Mouse (Mus musculus) T-helper 1 cell (primary cell): ENCODE results near the gene S100b.

Experiments
- in situ Hi-C: fragments of 300-600 bp; cut with MboI, MseI; formaldehyde crosslinking; loops from one replicate; pipeline ENCODE4 v1.15.1; 2025; ENCODE audit warnings: high pct_unique_total_duplicates

The S100b gene

GRCm38 (mm10) chr10:76253536-76253935 lies at the start of gene S100b:
Gene S100b, plus strand, starts transcription at chr10:76253853.
- in situ Hi-C loops: no loop called here

DNA sequence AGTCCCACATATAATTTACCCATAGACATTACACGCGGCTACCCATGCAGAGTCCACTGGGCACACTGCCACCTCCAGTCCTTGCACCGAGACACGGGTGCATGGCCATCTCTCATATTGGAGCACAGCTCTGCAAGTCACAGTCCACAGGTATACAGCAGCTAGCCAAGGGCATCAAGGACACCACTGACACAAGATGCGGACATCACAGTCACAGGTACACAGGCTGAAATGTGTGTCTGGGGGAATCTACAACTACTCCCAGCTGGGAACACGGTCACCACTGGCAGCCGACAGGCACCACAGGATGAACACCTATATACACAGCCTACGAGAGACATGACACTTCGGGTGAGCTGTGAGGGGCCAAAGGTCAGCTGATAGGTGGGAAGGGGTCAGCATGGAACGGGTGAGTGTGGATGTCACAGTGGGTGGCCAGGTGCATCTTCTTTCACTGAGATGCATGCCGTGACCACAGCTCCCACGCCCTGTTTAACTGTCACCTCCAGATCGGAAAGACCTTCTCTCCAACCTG lies 46.3 kb upstream of the S100b start:
- in situ Hi-C loops: no loop called here

DNA sequence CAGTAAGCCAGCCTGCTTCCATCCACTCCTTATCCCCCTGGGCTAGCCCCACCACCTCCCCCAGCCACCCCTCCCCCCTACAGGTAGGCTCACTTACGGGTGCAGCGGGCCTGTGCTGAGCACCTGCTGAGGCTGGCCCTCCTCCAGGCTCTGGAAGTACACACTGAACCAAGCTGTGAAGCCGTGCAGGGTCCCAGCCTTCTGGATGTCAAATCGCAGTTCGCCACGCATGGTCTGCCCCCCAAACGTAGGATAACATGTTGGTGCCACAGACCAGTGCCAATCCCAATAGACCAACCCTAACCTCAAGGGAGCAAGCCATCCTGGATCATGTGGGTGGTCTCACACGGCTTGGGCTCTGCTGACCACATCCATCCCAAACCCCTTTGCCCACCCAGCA lies 44.4 kb upstream of the S100b start:
- in situ Hi-C loops: no loop called here

DNA sequence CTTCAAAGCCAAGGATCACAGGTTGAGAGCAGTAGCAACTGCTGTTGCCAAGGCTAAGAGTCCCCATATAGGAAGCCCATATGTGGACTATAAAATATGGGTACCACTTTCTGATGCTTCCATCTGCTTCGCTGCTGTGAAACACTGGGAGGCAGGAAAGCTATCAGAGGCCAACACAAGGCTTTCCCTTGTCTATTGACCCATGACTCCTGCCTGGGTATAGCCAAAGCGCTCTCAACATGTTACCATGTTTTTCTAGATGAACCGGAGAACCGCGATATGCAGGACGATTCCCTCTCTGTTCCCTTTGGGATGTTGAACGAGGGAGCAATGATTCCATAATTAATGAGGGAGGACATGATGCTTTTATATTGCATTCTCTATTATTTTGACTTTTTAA lies 42.8 kb upstream of the S100b start:
- in situ Hi-C loops: no loop called here

- in situ Hi-C loops: no loop called here
Measured at GRCm38 (mm10) chr10:76212121-76212520, 41.5 kb upstream of the S100b start.

DNA sequence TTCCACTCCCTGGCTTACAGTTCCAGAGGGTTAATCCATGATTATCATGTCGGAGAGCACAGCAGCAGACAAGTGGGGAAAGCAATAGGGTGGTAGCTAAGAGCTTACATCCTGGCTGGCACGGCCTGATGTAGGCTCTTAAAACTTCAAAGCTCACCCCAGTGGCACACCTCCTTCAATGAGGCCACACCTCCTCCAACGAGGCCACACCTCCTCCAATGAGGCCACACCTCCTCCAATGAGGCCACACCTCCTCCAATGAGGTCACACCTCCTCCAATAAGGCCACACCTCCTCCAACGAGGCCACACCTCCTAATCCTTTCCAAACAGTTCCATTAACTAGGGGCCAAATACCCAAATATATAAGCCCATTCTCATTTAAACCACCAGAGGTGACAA lies 39.5 kb upstream of the S100b start:
- in situ Hi-C loops: no loop called here

DNA sequence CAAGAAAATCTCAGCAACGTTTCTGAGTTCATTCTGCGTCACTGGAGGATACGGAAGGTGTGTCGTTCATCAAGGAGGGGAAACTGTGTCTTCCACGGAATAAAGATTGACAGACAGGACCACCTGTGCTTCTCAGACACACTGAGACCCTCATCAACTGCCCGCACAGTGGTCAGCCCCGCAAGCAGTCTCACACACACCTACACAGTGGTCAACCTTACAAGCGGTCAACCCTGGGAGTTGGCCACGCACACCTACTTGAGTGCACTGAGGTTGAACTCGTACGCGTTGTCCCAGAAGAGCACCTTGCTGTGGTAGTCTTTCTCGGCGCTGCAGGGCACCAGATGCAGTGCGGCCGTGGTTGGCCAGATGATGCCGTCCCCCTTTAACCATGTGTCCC lies 36.6 kb upstream of the S100b start:
- in situ Hi-C loops: no loop called here

DNA sequence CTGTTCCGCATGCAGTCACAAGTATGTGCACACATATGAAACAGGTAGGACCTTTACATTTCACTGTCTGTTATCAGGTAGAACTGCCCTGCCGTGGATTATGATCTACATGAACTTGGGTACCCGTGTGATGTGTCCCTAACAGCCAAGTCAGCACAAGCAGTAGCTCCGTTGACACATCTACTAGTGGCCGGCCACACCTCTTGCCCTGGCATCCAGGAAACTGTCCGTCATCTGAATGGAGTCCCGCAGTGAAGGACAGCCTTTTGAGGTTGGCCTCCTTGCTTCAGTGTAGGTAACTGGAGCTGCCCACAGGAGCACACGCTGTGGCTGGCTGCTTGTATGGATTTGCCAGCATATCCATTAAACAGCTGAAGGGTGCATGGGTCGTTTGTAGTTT lies 35.4 kb upstream of the S100b start:
- in situ Hi-C loops: no loop called here

DNA sequence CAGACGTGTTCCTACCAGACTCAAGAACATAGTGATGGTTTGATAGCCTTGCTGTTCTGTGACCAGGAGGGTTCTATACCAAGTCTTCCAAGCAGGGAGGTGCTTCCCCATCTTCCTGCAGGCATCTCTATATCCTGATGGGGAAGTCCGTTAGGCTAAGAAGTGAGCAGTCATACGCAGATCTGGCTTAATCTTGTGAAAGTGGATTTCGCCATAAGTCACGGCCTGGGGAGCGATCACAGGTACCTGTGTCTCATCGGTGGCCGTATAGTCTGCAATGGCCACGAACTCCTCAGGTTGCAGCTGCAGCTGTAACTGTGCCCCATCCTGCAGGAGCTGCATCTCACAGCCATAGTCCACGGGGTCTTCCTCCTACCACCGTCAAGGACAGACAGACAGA lies 27.7 kb upstream of the S100b start:
- in situ Hi-C loops: no loop called here

DNA sequence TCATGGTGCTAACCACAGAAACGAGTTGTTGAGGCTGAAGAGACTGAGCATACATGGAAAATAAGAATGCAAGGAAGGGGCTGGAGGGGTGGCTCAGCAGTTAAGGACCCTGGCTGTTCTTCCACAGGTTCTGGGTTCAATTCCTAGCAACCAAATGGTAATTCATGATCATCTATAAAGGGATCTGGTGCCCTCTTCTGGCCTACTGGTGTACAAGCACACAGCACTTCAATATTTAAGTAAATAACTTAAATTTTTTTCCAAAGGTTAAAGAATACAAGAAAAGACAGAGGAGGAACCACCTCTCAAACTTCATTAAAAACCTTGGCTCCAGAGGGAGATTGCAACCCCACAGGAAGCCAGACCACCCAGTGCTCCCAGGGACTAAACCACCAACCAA lies 24.0 kb upstream of the S100b start:
- in situ Hi-C loops: no loop called here

DNA sequence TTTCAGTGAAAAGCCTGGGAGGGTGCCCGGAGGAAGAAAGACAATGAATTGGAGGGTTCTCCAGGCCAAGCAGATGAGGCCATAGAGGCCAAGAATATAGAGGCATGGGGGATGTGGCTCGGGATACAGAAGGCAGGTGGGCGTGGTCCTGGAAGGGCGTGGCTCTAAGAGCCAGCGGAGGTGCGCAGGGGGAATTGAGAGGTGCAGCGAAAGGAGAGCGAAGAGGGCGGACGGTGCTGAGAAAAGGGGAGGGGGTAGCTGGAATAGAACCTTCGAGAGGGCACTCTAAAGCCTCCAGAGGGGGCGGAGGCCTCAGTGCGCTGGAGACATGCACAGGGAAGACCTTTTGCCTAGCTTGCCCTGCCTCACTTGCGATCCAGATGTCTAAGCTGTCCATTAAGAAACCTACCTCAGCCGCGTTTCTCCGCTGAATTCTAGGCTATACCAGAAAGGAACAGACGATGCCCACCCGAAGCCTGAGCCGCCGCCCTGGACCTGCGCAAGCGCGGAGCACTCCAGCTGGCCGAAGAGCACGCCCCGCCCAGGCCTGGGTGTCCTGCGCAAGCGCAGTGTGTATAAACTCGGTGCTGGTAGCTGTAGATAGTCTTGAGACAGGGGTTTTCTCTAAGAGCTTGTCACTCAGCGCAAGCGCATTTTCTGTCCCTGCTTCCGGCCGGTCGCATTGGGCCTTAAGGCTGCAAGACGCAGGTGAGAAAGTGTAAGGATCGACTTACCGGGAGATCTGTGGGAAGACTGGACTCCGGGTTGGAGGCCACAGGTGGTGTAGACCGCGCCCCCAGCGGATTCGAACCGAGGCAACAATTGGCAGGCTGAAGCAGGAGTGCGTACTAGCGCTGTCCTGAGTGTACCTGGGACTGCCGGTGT lies 16.1 kb upstream of the S100b start, which contains the start of gene Prmt2:
TSS of gene Prmt2 (minus strand) at position 525 of the 885 bp plus-strand sequence.
- in situ Hi-C loops: no loop called here

DNA sequence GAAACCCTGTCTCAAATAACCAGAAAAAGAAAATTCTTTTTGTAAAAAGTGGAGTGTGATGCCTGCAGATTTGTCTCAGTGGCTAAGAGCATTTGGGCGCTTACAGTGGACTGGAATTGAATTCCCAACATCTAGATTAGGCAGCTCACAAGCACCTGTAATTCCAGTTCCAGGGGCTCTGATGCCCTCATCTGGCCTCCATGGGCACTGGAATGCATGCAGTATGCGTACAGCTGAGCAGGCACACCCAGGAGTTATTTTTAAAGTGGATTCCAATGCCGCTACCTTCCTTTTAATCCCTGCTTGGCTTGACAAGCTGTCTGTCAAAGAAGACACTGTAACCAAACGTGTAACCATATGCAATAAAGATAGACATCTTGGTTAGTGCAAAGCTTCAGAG lies 14.3 kb upstream of the S100b start:
- in situ Hi-C loops: no loop called here

DNA sequence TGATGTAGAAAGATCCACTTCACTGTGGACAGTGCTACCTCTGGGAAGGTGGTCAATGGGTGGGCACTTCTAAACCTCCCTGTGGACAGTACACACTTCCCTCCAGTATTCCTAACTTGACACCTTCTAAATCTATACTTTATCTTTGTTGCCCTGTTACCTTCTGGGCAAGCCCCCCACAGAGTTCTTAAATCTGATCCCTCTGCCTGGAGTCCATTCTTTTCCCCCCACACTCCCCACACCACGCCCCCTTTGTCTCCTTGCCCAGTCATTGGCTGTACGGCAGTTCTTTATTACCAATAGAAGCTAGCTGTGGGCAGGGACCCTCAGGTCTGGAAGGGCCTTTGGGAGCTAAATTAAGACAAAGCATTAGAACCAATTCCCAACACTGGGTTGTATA lies 8.5 kb upstream of the S100b start:
- in situ Hi-C loops: no loop called here

DNA sequence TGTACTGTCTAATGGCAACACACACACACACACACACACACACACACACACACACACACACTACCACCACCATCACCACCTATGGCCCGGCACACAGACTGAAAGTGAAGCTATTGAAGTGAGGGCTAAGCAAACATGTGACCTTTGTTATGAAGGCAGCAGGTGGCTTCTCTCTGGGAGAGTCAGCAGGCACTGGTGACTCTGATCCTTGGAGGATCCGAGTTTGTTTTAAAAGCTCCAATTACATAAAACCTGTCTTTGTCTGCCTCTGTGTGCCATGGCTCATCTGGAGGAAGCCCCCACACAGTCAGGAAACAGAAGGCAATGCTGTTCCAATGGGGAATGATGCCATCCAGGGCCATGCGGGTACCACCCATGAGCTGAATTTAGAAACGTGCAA lies 7.1 kb upstream of the S100b start:
- in situ Hi-C loops: no loop called here

DNA sequence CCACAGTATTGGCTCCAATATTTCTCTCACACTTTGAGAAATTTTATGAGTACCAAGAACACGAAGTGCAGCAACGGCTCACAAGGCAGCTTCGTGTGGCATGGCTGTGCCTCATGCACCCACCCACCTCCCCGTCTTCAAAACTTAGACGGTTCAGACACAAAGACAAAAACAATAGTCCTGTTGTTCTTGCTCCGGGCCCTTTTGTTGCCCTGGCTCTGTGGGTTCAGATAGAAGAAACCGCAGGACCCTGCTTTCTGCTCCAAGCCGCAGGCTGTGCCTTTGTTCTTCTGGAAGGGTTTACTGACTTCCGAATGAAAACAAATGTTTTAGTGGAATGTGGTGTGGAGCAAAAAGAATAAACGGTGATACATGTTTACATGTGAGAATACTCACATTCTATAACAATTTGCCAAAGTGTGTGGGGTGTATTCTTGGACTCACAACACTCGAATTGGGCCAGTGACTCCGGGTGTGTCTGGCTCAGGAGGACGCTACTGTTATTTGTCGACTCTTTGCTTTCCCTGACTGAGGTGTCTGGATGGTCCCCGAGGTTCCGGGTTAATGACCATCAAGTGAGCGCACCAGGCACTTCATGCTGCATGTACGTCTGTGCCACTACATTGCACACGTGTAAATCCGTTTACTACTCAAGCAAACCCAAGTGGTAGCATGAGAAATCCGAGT lies 5.5 kb upstream of the S100b start:
- in situ Hi-C loops: no loop called here

- in situ Hi-C loops: no loop called here
Measured at GRCm38 (mm10) chr10:76248647-76248968, 5.0 kb upstream of the S100b start.

GRCm38 (mm10) chr10:76250870-76251269 lies 2.8 kb upstream of the S100b start:
- in situ Hi-C loops: no loop called here

DNA sequence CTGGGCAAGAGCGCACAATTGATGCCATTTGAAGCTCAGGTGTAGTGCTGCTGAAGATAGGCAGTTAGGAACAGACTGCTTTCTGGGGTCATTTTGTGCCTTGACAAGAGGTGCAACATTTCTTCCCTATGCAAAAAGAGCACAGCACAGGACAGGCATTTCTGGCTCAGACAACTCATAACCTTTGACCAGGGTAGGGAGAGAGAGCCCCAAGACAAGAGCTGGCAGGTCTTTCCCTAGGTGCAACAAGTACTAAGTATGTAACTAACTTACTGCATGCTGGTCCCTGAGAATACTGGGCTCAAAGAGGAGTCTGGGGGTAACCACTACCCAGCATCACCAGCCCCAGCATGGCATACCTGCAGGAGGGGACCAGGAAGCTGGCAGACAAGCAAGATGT lies 574 bp upstream of the S100b start:
- in situ Hi-C loops: no loop called here

DNA sequence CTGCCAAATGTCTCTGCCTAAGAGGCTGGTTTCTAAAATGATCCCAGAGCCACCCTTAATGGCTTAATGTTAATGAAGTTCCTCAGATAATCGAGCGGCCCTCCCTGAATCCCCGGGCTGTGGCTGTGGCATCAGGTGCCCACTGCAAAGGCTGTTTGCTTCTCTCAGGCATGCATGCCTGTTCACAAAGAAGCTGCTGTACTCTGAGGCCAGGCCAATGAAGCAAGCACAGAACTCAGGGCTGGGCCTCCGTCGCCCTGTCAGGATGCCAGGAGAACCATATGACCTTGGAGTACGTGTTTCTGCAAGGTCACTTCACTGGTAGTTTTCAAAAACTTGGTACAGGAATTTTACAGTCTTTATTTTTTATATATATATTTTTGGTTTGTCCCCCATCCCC lies 2.0 kb downstream of the S100b start:
- in situ Hi-C loops: no loop called here

GRCm38 (mm10) chr10:76257231-76257630 lies 3.6 kb downstream of the S100b start:
- in situ Hi-C loops: no loop called here

- in situ Hi-C loops: no loop called here
Measured at GRCm38 (mm10) chr10:76257719-76258390, 4.2 kb downstream of the S100b start.

GRCm38 (mm10) chr10:76259566-76260232 lies 6.0 kb downstream of the S100b start:
- in situ Hi-C loops: no loop called here
